Mouse (Mus musculus) olfactory bulb, adult 2 months (tissue): ENCODE measurements at regions not wholly inside any gene's neighbourhood (a gene's known extent, or its start where the extent isn't known, plus 50 kb on each side); places are given as distances from the start of the nearest gene placed in this dataset.

Experiments
- CTCF ChIP-seq: fragments of 200-500 bp; IDR thresholded peaks from 2 replicates; pipeline ENCODE4 v1.5.1; 2012; ENCODE audit warnings: low read depth, mild to moderate bottlenecking, low read length, moderate library complexity; ENCODE audit not compliant: insufficient read depth
- POLR2A ChIP-seq: fragments of 200-500 bp; IDR thresholded peaks from 2 replicates; pipeline ENCODE4 v1.6.1; 2012; ENCODE audit warnings: mild to moderate bottlenecking, low read depth, low read length, moderate library complexity; ENCODE audit not compliant: insufficient read depth

DNA sequence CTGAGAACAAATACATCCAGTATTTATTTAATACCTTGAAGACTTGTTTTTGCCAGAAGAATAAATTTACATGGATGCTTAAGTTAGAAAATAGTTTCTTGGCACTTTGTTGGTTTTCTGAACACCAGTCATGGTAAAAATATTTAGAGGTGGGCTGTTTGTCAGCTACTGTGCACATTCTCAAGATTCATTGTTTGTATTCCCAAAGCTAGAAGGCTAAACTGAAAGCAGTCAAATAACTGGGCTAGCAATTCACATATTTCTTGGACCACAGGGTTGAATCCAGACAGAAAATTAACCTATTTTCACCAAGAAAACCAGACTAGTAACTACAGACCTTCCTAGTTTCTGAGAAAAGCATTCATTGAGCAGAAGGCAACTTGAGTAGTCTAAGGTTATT lies 488.1 kb upstream of the Klf6 start:
- TF ChIP-seq CTCF (no peak), POLR2A (no peak)
